Mouse (Mus musculus) limb, embryonic 15.5 days (tissue): ENCODE measurements around the gene Pax4. TPM values are rescaled to one million over a fixed set of nuclear protein-coding genes. Genes with fewer than 3 reads are reported as not detected.

Experiments
- ATAC-seq: fragments of 200-750 bp; cut with Nextera tagmentation; 2 replicates; pipeline ENCODE4 v1.8.0; 2017; ENCODE audit warnings: low read depth, moderate TSS enrichment; ENCODE audit not compliant: insufficient number of reproducible peaks, low FRiP score, low TSS enrichment
- H3K27ac ChIP-seq: fragments of 300-500 bp; sonication (generic); 2 replicates; pipeline ENCODE4 v1.5.1; 2015; ENCODE audit warnings: moderate library complexity, mild to moderate bottlenecking, inconsistent platforms
- H3K27me3 ChIP-seq: fragments of 300-500 bp; sonication (generic); 2 replicates; pipeline ENCODE4 v1.6.1; 2015; ENCODE audit warnings: inconsistent platforms
- H3K36me3 ChIP-seq: fragments of 300-500 bp; sonication (generic); 2 replicates; pipeline ENCODE4 v1.6.1; 2015; ENCODE audit warnings: inconsistent platforms
- H3K4me1 ChIP-seq: fragments of 300-500 bp; sonication (generic); 2 replicates; pipeline ENCODE4 v1.6.1; 2015; ENCODE audit warnings: inconsistent platforms
- H3K4me2 ChIP-seq: fragments of 300-500 bp; sonication (generic); 2 replicates; pipeline ENCODE4 v1.6.1; 2015; ENCODE audit warnings: mild to moderate bottlenecking, inconsistent platforms
- H3K4me3 ChIP-seq: fragments of 300-500 bp; sonication (generic); 2 replicates; pipeline ENCODE4 v1.5.1; 2015; ENCODE audit warnings: mild to moderate bottlenecking, inconsistent platforms
- H3K9ac ChIP-seq: fragments of 300-500 bp; sonication (generic); 2 replicates; pipeline ENCODE4 v1.6.1; 2015; ENCODE audit warnings: inconsistent platforms
- H3K9me3 ChIP-seq: fragments of 300-500 bp; sonication (generic); 2 replicates; pipeline ENCODE4 v1.6.1; 2016; ENCODE audit warnings: inconsistent platforms
- WGBS: fragments of 180-500 bp; shearing (Covaris S2); methylation state at CpG from one replicate; pipeline ENCODE4 v1.1.7; 2015; 5-methylcytosine and 5-hydroxymethylcytosine counted together
- polyA plus RNA-seq: library from polyadenylated mRNA; unstranded; fragments of >200 nt; fragmentation: Nextera tagmentation; extraction: Ambion mirVana; gene quantifications from 2 replicates; pipeline ENCODE4 v1.2.1, GENCODE M21; 2015

Gene Pax4
- polyA plus RNA-seq, 1 experiment from 2014 or later, result not detected

DNA sequence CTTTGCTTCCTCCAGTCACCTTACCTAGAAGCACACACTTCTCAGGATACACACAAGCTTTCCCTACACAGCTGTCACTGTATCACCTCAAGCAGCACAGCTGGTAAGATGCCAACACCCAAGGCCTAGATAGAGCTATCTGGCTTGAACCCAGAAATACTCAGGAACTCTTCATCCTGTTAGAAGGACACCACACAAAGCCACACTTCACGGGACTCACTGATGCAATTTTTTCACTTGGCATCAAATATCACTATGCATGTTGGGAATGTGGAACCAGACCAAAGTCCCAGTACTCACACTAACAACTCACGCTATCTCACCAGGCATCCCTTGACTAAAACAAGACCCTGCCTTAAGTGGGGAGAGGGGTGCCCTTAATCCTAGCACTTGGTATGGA, 29.5 kb downstream of the Pax4 start:
- Histone ChIP-seq H3K9ac (no peak overlapping the region), H3K4me2 (peak overlapping the region; percentile 87; the same call in 1 of the 2 replicates), H3K4me3 (0 out of 2 replicates have a peak overlapping the region, but pooled peaks have one; percentile 76), H3K27me3 (no peaks in the 10 kb centered on the region), H3K4me1 (peaks cover 37% of the 10 kb centered on the region), H3K27ac (no peak overlapping the region), H3K9me3 (no peaks in the 10 kb centered on the region), H3K36me3 (peaks cover 35% of the 10 kb centered on the region)
- ATAC-seq, result no peak
- 66% methylated on average over 2 of the region's 2 CpGs for WGBS

DNA sequence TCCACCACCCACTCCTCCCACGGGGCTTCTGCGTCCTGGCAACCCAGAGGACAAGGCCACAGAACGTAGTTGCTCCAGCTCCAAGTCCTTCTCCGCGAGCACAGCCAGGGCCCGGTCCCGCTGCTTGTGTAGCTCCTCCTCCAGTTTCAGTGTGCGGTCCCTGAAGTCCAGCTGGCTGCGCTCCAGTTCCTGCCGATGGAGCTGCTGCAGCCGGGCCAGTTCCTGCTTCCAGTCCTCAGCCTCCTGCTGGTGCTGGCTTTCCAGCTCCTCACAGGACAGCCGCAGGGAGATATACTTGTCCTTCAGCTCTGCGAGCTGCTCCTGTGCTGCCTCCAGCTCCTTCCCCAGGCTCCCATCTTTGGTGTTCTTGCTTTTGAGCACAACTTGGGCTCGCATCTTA, 30.7 kb downstream of the Pax4 start:
- WGBS, result 90% methylated on average over 14 of the region's 14 CpGs
- no peak overlapping the region for H3K27ac ChIP-seq
- H3K4me2 ChIP-seq, result no peak overlapping the region

GRCm38 (mm10) chr6:28416981-28417380, 32.2 kb downstream of the Pax4 start:
- no peak for ATAC-seq
- WGBS, result 74% methylated on average over 4 of the region's 4 CpGs

More for the DNA sequence above, 30.7 kb downstream of the Pax4 start:
- H3K9me3 ChIP-seq, result no peaks in the 10 kb centered on the region
- H3K27me3 ChIP-seq, result no peaks in the 10 kb centered on the region
- peaks cover 38% of the 10 kb centered on the region for H3K36me3 ChIP-seq
- peaks cover 32% of the 10 kb centered on the region for H3K4me1 ChIP-seq
- no peak overlapping the region for H3K4me3 ChIP-seq
- ATAC-seq, result no peak
- no peak overlapping the region for H3K9ac ChIP-seq

GRCm38 (mm10) chr6:28411236-28411635, 37.9 kb downstream of the Pax4 start:
- WGBS, result 66% methylated on average over 2 of the region's 2 CpGs
- no peaks in the 10 kb centered on the region for H3K4me1 ChIP-seq
- ATAC-seq, result no peak
- no peaks in the 10 kb centered on the region for H3K27me3 ChIP-seq
- H3K9ac ChIP-seq, result no peak overlapping the region
- no peak overlapping the region for H3K27ac ChIP-seq
- H3K36me3 ChIP-seq, result peaks cover 10% of the 10 kb centered on the region; the same call in 1 of the 2 replicates
- no peaks in the 10 kb centered on the region for H3K9me3 ChIP-seq
- no peak overlapping the region for H3K4me2 ChIP-seq
- no peak overlapping the region for H3K4me3 ChIP-seq

More at GRCm38 (mm10) chr6:28416981-28417380, 32.2 kb downstream of the Pax4 start:
- peaks cover 27% of the 10 kb centered on the region for H3K4me1 ChIP-seq
- no peak overlapping the region for H3K4me2 ChIP-seq
- H3K27ac ChIP-seq, result no peak overlapping the region
- no peak overlapping the region for H3K4me3 ChIP-seq
- H3K27me3 ChIP-seq, result no peaks in the 10 kb centered on the region
- H3K9me3 ChIP-seq, result no peaks in the 10 kb centered on the region
- peaks cover 38% of the 10 kb centered on the region for H3K36me3 ChIP-seq
- H3K9ac ChIP-seq, result no peak overlapping the region

DNA sequence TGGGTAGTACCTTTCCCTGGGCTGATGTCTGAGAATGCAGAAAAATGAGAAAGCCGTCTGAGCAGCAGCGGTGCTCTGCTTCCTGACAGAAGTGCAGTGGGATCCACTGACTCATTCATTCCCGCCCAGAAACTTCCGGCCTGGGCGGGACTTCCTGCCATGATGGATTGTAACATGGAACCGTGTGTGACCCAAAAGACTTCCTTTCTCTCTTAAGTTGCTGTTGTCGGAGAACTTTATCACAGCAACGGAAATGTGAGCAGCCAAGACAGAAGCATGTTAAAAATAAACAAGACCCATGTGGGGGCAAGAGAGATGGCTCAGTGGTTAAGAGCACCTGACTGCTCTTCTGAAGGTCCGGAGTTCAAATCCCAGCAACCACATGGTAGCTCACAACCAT, 39.1 kb downstream of the Pax4 start:
- Histone ChIP-seq H3K27me3 (no peaks in the 10 kb centered on the region), H3K27ac (no peak overlapping the region), H3K4me2 (no peak overlapping the region), H3K4me1 (no peaks in the 10 kb centered on the region), H3K9me3 (no peaks in the 10 kb centered on the region), H3K9ac (no peak overlapping the region), H3K4me3 (no peak overlapping the region), H3K36me3 (0 out of 2 replicates have a peak, but pooled peaks cover 3% of the 10 kb centered on the region)
- no peak for ATAC-seq
- 79% methylated on average over 9 of the region's 9 CpGs for WGBS

DNA sequence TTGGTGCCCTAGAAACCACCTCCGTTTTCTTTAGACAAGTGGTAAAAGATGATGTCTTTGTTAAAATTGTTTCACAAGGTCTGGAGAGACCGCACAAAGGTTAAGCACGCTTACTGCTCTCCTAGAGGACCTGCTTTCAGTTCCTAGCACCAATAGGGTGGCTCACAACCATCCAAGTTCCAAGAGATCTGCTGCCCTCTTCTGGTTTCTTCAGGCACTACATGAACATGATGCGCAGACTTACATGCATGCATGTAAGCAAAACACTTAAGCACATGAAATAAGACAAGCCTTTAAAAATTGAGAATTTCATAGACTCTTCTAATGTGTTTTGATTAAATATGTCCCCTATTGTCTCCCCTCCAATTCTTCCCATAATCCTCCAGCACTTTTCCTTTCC, 49.4 kb downstream of the Pax4 start:
- no peak for ATAC-seq
- Histone ChIP-seq H3K4me3 (no peak overlapping the region), H3K36me3 (no peaks in the 10 kb centered on the region), H3K4me2 (no peak overlapping the region), H3K4me1 (peaks cover 8% of the 10 kb centered on the region; the same call in 1 of the 2 replicates), H3K27ac (no peak overlapping the region), H3K27me3 (peaks cover 25% of the 10 kb centered on the region), H3K9ac (no peak overlapping the region), H3K9me3 (no peaks in the 10 kb centered on the region)
- WGBS, result 89% methylated on average over 4 of the region's 4 CpGs

DNA sequence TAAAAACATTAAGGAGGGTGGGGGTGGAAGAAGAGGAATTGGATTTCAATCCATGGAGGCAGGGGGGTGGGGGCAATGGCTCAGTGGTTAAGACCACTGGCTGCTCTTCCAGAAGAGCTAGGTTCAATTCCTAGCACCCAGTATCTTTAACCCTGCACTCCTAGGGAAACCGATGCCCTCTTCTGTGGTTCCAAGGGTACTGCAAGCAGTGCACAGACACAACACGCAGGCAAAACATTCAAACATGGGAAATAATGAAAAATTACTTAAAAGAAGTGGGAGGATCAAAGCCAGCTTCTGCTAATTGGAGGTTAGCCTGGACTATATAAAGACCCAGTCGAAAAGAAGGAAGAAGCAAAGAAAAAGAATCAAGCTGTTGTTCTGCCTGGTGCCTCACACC, 50.4 kb downstream of the Pax4 start:
- WGBS, result 84% methylated on average over 3 of the region's 3 CpGs

DNA sequence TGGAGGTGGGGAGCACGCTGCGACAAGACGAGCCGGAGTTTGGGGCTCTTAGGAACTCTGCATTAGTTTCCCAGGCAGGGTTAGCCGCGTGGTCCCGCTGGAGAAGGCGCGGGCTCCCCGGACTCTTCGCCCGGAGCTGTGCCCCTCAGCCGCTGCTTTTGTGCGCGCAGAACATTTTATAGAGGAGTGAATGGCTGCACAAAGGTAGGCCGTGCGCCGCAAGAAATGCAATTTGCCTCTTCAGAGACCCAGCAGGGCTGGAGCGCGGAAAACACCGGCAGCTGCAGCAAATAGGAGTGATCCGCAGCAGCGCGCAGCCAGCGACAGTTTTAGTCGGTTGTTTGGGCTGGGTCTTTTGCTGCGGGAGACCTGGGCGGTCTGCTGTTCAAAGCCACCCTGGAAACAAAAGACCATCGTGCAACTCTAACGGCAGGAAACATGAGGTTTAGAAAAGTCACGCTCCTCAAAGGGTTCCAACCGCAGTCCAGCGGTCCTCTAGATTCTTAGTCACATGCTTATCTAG, 51.4 kb downstream of the Pax4 start, which contains the start of gene Zfp800:
Gene Zfp800, minus strand, starts transcription at position 325 of the 523 bp plus-strand sequence.
- Histone ChIP-seq H3K4me3 (peak within 1 kb of the TSS; percentile 46), H3K9me3 (no peaks in the 10 kb centered on the region), H3K4me1 (peaks cover 8% of the 10 kb centered on the region; the same call in 1 of the 2 replicates), H3K27ac (no peak within 1 kb of the TSS), H3K27me3 (peaks cover 25% of the 10 kb centered on the region), H3K9ac (peak within 1 kb of the TSS; percentile 20; the same call in 1 of the 2 replicates), H3K4me2 (peak within 1 kb of the TSS; percentile 85), H3K36me3 (no peaks in the 10 kb centered on the region)
- ATAC-seq, result no peak
- under 1% methylated on average over 33 of the region's 33 CpGs for WGBS

More for the DNA sequence above, 50.4 kb downstream of the Pax4 start:
- H3K9ac ChIP-seq, result no peak overlapping the region
- H3K4me1 ChIP-seq, result peaks cover 8% of the 10 kb centered on the region; the same call in 1 of the 2 replicates
- H3K9me3 ChIP-seq, result no peaks in the 10 kb centered on the region
- no peaks in the 10 kb centered on the region for H3K36me3 ChIP-seq
- H3K27ac ChIP-seq, result no peak overlapping the region
- no peak overlapping the region for H3K4me3 ChIP-seq
- peaks cover 25% of the 10 kb centered on the region for H3K27me3 ChIP-seq
- no peak overlapping the region for H3K4me2 ChIP-seq
- no peak for ATAC-seq

DNA sequence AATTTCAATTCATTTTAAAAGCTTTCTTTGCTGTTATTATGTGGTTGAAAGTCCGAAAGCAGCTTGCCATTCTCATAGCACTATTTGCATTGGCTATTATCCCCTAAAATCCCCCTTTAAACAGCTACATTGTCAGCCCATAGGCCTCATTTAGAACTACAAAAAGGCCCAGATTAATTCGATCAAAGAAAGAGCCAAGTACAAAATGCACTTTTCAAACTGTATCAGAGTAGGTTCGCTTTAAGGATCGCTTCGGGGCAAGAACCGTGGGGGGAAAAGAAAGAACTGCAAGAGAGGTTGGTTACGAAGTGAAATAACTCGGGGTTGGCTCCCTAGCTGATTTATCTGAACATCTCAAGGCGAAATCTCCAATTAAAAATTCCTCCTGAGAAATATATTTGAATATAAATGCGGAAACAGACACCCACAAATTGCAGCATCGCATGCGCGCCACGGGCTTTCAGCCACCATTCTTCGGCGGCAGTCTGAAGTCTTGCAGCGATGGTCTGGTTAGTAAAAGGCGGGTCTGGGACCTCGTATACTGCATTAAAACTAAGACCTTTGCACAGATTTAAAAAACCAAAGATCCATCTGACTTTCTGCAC, 52.2 kb downstream of the Pax4 start:
- Histone ChIP-seq H3K9me3 (no peaks in the 10 kb centered on the region), H3K9ac (no peak overlapping the region), H3K27me3 (peaks cover 25% of the 10 kb centered on the region), H3K4me3 (peak overlapping the region; percentile 46), H3K4me1 (peaks cover 8% of the 10 kb centered on the region; the same call in 1 of the 2 replicates), H3K4me2 (peak overlapping the region; percentile 85), H3K27ac (no peak overlapping the region), H3K36me3 (no peaks in the 10 kb centered on the region)
- WGBS, result 2% methylated on average over 19 of the region's 19 CpGs
- ATAC-seq, result no peak

- H3K27ac ChIP-seq, result no peak overlapping the region
- H3K9ac ChIP-seq, result no peak overlapping the region
- WGBS, result 42% methylated on average over 15 of the region's 15 CpGs
- H3K36me3 ChIP-seq, result no peaks in the 10 kb centered on the region
- no peak for ATAC-seq
- H3K4me1 ChIP-seq, result peaks cover 8% of the 10 kb centered on the region; the same call in 1 of the 2 replicates
- peak overlapping the region; percentile 46; the same call in 1 of the 2 replicates for H3K4me3 ChIP-seq
- no peaks in the 10 kb centered on the region for H3K9me3 ChIP-seq
- peak overlapping the region; percentile 85 for H3K4me2 ChIP-seq
- peaks cover 25% of the 10 kb centered on the region for H3K27me3 ChIP-seq
Observed at GRCm38 (mm10) chr6:28396051-28396852, 52.9 kb downstream of the Pax4 start.
